Mouse (Mus musculus): ENCODE results near the gene Eif5a.

GRCm38 (mm10) chr11:69927501-69927900 lies 5.7 kb upstream of the Eif5a start:
- TF ChIP-seq GATA1 (IDR thresholded peaks at IDR 0.05; ENCODE audit: borderline replicate concordance, low read length) (no peak), FLI1 (IDR thresholded peaks at IDR 0.05; ENCODE audit: low read length) (no peak)

Measured in megakaryocyte, embryonic 14.5 days (primary cell).